Mouse (Mus musculus) liver, adult 2 months (tissue): ENCODE data around the gene Camkk1.

Source experiments
- CTCF ChIP-seq: fragments of 200-500 bp; IDR thresholded peaks from 2 replicates; pipeline ENCODE4 v1.5.1; 2011; ENCODE audit warnings: low read depth, low read length, control low read depth
- POLR2A ChIP-seq: fragments of 200-500 bp; IDR thresholded peaks from 2 replicates; pipeline ENCODE4 v1.6.1; 2011; ENCODE audit warnings: low read length, control low read depth; ENCODE audit not compliant: insufficient read depth; ENCODE audit errors: extremely low read depth

DNA sequence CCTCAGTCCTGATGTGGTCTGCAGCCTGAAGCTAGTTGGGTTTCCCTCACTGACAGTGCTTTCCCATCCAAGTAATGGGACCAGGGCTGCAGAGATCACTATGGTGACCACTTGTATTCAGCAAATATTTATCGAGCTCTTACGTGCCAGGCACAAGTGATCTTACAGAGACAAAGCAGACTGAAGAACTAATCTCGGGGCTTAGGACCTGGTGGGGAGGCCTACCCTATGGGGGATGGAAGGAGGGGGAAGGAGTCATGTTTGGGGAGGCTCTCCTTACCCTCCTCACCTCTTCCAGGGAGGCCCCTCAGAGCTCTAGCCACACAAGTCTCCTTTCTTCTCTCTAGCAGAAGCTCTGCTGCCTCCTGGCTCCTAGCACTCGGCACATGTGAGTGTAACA is 5.0 kb downstream of the Camkk1 start:
- TF ChIP-seq POLR2A (no peak), CTCF (no peak)
